Mouse (Mus musculus) heart, adult 2 months (tissue): ENCODE data around the gene Napsa. TPM values are rescaled to one million over a fixed set of nuclear protein-coding genes. Genes with fewer than 3 reads are reported as not detected.
A peak's percentile ranks its signal among the peaks of the same experiment; 100 is the strongest.

ENCODE experiments used
- DNase-seq, 2 experiments: peaks; one replicate each; pipeline ENCODE4 v3.0.0; 2021
- H3K27ac ChIP-seq: fragments of 200-600 bp; 2 replicates; pipeline ENCODE4 v1.8.1; 2022
- H3K27me3 ChIP-seq: fragments of 200-500 bp; 2 replicates; pipeline ENCODE4 v1.6.1; 2012; ENCODE audit warnings: mild to moderate bottlenecking, low read length, inconsistent platforms, mixed read lengths; ENCODE audit not compliant: control insufficient read depth, insufficient read depth
- H3K36me3 ChIP-seq: fragments of 200-500 bp; 2 replicates; pipeline ENCODE4 v1.6.1; 2012; ENCODE audit warnings: low read length, inconsistent platforms; ENCODE audit not compliant: control insufficient read depth, insufficient read depth
- H3K4me1 ChIP-seq: fragments of 200-500 bp; 2 replicates; pipeline ENCODE4 v1.6.1; 2011; ENCODE audit warnings: low read length; ENCODE audit not compliant: control insufficient read depth, insufficient read depth
- H3K4me3 ChIP-seq: fragments of 200-600 bp; 2 replicates; pipeline ENCODE4 v1.8.1; 2022
- H3K79me2 ChIP-seq: fragments of 200-500 bp; replicated peaks from 2 replicates; pipeline ENCODE4 v1.6.1; 2012; ENCODE audit warnings: mild to moderate bottlenecking, inconsistent platforms, low read length, moderate library complexity, mixed read lengths; ENCODE audit not compliant: control insufficient read depth, insufficient read depth
- H3K9ac ChIP-seq: fragments of 200-500 bp; 2 replicates; pipeline ENCODE4 v1.6.1; 2012; ENCODE audit warnings: low read depth, mild to moderate bottlenecking, control low read depth, inconsistent platforms, low read length, mixed read lengths
- CTCF ChIP-seq: fragments of 200-600 bp; IDR thresholded peaks from 2 replicates; pipeline ENCODE4 v1.8.1; 2022; ENCODE audit warnings: antibody characterized with exemption, mild to moderate bottlenecking, moderate library complexity
- EP300 ChIP-seq: fragments of 200-500 bp; IDR thresholded peaks from 2 replicates; pipeline ENCODE4 v1.6.1; 2011; ENCODE audit warnings: low read depth, low read length, control low read depth; ENCODE audit not compliant: insufficient read depth
- POLR2A ChIP-seq: fragments of 200-500 bp; IDR thresholded peaks from 2 replicates; pipeline ENCODE4 v1.6.1; 2011; ENCODE audit warnings: mild to moderate bottlenecking, low read depth, low read length, control low read depth; ENCODE audit not compliant: insufficient read depth
- WGBS: fragments of 180-500 bp; shearing (Covaris S2); methylation state at CpG from one replicate; pipeline ENCODE4 v1.1.7; 2018; 5-methylcytosine and 5-hydroxymethylcytosine counted together
- intact Hi-C: fragments of 180-260 bp; cut with DNase I; formaldehyde crosslinking; loops from one replicate; pipeline ENCODE4 v1.15.1; 2025
- long read RNA-seq: library from polyadenylated mRNA; stranded (forward); transcript quantifications from one replicate; pipeline ENCODE4 v2.0.0, GENCODE M21; 2021
- polyA plus RNA-seq: library from polyadenylated mRNA; depleted of rRNA; stranded (reverse); fragments of >200 nt; gene quantifications from 2 replicates; pipeline ENCODE4 v1.2.3, GENCODE M21; 2012; rRNA removed
- total RNA-seq, 2 experiments: library from RNA; stranded (reverse); gene quantifications; 2 replicates each; pipeline ENCODE4 v1.2.3; 2021

The Napsa gene
- total RNA-seq = 1 to 10 TPM in 1 of 2 experiments, under 1 TPM in 1; 0.76 to 1.3 TPM
- polyA plus RNA-seq = 1.8 and 4.7 TPM in 2 replicates
- long read RNA-seq = 0 reads

DNA sequence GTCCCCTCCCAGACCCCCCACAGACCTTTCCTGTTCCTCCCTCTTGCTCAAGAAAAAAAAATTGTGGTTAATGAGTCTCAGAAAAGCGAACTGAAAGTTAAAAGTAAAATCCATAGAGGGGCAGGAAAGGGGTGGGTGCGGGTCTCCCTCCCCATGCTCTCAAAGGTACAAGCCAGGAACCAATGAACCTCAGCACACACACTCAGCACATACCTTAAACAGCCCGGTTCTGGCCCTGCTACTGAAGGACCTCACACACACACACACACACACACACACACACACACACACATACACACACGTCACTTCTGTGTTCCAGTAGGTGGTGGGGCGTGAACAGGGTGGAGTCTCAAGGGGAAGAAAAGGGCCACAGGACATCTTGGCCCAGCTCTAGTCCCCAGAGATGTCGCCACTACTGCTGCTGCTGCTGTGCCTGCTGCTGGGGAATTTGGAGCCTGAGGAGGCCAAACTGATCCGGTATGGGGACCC is at the start of gene Napsa:
TSS of gene Napsa (plus strand) at position 168 of the 489 bp plus-strand sequence.
- DNase-seq = peak in 1 of 2 experiments; percentile 45
- H3K36me3 ChIP-seq = no peaks in the 10 kb centered on the region
- WGBS = 41% methylated on average over 7 of the region's 7 CpGs
- intact Hi-C loops = no loop called here
- no peak within 1 kb of the TSS for H3K4me3 ChIP-seq
- H3K4me1 ChIP-seq = no peaks in the 10 kb centered on the region
- no peak within 1 kb of the TSS for H3K9ac ChIP-seq
- H3K27me3 ChIP-seq = no peaks in the 10 kb centered on the region
- TF ChIP-seq POLR2A (no peak), EP300 (no peak), CTCF (no peak)
- no peaks in the 10 kb centered on the region for H3K79me2 ChIP-seq
- H3K27ac ChIP-seq = no peak within 1 kb of the TSS

DNA sequence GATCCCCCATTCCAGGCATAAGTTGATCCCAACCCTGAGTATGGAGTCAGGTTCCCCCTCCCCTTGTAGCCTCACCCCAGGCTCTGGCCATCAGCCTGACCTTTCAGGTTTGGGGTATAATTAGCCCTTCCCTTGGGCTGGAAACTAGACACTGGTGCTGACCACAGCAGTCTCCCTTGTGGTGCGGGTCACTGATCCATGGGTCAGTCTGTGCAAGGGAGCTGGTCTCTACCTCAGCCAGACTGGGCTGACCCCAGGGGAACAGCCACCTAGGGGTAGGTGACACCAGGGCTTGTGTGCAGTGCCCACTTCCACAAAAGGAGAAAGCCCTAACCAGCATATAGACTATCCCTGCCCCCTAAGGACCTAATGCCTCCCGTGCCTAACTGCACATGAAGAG is 49.1 kb upstream of the Napsa start:
- H3K79me2 ChIP-seq = no peaks in the 10 kb centered on the region
- H3K4me3 ChIP-seq = no peak overlapping the region
- H3K36me3 ChIP-seq = no peaks in the 10 kb centered on the region
- H3K9ac ChIP-seq = no peak overlapping the region
- H3K27ac ChIP-seq = no peak overlapping the region
- H3K27me3 ChIP-seq = no peaks in the 10 kb centered on the region
- H3K4me1 ChIP-seq = peaks cover 4% of the 10 kb centered on the region
- DNase-seq = no peak
- intact Hi-C loops = loop anchor here (5.0 kb wide), 1 partner anchor 124 kb away; no protein-coding TSS in a partner anchor
- TF ChIP-seq EP300 (no peak), POLR2A (no peak)
- 73% methylated on average over 2 of the region's 2 CpGs for WGBS

DNA sequence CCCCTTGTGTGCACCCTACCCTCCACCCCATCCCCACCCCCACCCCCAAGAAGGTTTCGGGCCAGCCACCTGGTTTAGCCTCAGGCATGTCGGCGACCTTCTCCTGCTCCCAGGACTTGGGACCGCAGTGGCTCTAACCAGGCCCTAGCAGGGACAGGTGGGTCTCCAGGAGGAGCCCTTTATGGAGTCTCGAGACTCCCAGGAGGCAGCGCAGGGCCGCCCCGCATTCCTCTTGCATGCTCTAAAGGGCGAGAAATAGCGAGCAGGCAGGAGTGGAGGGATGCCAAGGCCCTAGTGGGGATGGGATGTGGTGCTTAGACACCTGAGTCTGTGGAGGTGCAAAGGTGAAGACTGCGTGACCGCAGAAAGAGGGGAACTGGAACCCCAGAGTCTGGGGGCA is 47.7 kb upstream of the Napsa start, which contains the start of gene Mybpc2:
TSS of gene Mybpc2 (minus strand) at position 155 of the 400 bp plus-strand sequence.
- intact Hi-C loops = loop anchor here (2.0 to 5.0 kb wide), 2 partner anchors 24 to 123 kb away; no protein-coding TSS in a partner anchor
- WGBS = 35% methylated on average over 12 of the region's 12 CpGs

DNA sequence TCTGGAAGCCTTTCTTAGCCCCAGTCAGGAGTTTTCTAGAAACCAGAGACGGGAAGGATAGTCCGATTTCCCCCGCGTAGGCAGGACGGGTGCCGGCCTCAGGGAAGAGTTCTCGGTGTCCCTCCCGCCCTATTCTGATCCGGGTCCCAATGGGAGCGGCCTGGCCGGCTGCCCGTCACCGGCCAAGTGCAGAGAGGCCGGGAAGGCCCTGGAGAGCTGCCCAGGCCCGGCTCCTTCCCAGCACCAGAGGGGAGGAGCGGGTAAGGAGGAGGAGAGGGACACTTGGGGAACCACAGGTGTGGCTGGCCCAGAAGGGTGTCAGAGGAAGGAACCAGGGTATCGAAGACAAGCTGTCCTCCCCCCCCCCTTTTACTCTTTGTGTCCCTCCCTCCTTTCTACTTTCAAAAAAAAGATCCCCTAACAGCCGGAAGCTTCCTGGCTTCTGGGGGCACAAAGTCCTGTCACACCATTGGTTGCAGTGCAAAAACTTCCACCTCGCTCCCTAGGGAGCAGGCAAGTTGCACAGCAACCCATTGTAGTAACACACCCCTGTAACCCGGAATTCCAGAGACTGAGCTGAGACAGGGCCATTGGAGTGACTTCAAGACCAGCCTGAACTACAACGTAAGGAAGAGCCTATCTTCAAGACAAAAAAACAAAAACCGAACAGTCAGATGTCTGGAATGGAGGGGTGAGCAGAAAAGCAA is 46.9 kb upstream of the Napsa start:
- H3K79me2 ChIP-seq = no peaks in the 10 kb centered on the region
- H3K27me3 ChIP-seq = no peaks in the 10 kb centered on the region
- H3K4me1 ChIP-seq = peaks cover 4% of the 10 kb centered on the region
- DNase-seq = peak; percentile 91 to 93
- WGBS = 9% methylated on average over 22 of the region's 22 CpGs
- H3K4me3 ChIP-seq = peak overlapping the region; percentile 19; the same call in 1 of the 2 replicates
- peak overlapping the region; percentile 72 for H3K27ac ChIP-seq
- H3K36me3 ChIP-seq = no peaks in the 10 kb centered on the region
- intact Hi-C loops = loop anchor here (2.0 kb wide), 1 partner anchor 24 kb away; no protein-coding TSS in a partner anchor
- H3K9ac ChIP-seq = peak overlapping the region; percentile 43
- TF ChIP-seq EP300 (no peak), POLR2A (peak; percentile 32; the same call in 1 of the 2 replicates), CTCF (no peak)

More for the DNA sequence above, 47.7 kb upstream of the Napsa start, which contains the start of gene Mybpc2:
- Histone ChIP-seq H3K36me3 (no peaks in the 10 kb centered on the region), H3K27me3 (no peaks in the 10 kb centered on the region), H3K4me1 (peaks cover 4% of the 10 kb centered on the region), H3K27ac (peak within 1 kb of the TSS; percentile 72), H3K79me2 (no peaks in the 10 kb centered on the region), H3K9ac (peak within 1 kb of the TSS; percentile 43), H3K4me3 (peak within 1 kb of the TSS; percentile 19; the same call in 1 of the 2 replicates)
- TF ChIP-seq CTCF = no peak
- no peak for TF ChIP-seq EP300
- TF ChIP-seq POLR2A = no peak
- DNase-seq = peak; percentile 49 to 64

DNA sequence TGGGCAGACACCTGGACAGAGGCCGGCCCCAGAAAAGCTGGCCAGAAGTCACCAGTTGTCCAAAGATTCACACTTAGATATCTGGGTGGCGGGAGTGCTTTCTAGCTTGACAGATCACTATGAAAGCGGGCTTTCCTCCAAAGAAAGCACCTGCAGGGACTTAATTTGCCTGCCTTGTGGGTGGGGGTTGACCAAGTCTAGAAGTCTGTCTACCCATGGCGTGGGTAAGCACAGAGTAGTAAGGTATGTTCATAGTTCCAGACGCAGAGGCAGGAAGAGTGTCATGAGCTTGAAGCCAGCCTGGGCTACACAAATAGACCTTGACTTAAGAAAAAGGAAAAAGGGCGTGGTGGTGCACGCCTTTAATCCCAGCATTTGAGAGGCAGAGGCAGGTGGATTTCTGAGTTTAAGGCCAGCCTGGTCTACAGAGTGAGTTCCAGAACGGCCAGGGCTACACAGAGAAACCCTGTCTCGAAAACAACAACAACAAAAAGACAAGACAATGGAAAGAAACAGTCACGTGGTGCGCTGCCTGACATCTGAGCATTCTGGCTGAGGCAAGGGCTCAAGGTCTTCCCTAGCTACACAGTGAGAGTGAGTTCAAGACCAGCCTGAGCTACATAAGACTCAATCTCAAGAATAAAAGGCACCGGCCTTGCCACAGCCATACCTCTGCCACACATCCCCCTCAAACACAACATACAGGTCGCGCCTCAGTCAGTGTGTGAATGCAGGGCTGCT is 45.6 kb upstream of the Napsa start:
- no peak overlapping the region for H3K9ac ChIP-seq
- no peak overlapping the region for H3K27ac ChIP-seq
- WGBS = 89% methylated on average over 14 of the region's 14 CpGs
- H3K4me3 ChIP-seq = no peak overlapping the region
- H3K79me2 ChIP-seq = no peaks in the 10 kb centered on the region
- TF ChIP-seq EP300 = no peak
- no peak for TF ChIP-seq POLR2A
- no peak for TF ChIP-seq CTCF
- no peak for DNase-seq
- no peaks in the 10 kb centered on the region for H3K36me3 ChIP-seq
- H3K4me1 ChIP-seq = peaks cover 4% of the 10 kb centered on the region
- intact Hi-C loops = loop anchor here (2.0 kb wide), 1 partner anchor 20 kb away; no protein-coding TSS in a partner anchor
- no peaks in the 10 kb centered on the region for H3K27me3 ChIP-seq
